Mouse (Mus musculus) hindbrain, embryonic 10.5 days (tissue): ENCODE results near the gene Unc93b1. TPM values are rescaled to one million over a fixed set of nuclear protein-coding genes. Genes with fewer than 3 reads are reported as not detected.

Experiments
- DNase-seq: peaks from one replicate; pipeline ENCODE4 v3.0.0-alpha.2; 2017; ENCODE audit warnings: low spot score
- H3K27ac ChIP-seq: fragments of 300-500 bp; sonication (generic); 2 replicates; pipeline ENCODE4 v1.5.1; 2016; ENCODE audit warnings: mild to moderate bottlenecking, moderate library complexity
- H3K27me3 ChIP-seq: fragments of 300-500 bp; sonication (generic); 2 replicates; pipeline ENCODE4 v1.6.1; 2016; ENCODE audit warnings: mild to moderate bottlenecking; ENCODE audit not compliant: poor library complexity, insufficient read depth, severe bottlenecking
- H3K36me3 ChIP-seq: fragments of 300-500 bp; sonication (generic); 2 replicates; pipeline ENCODE4 v1.6.1; 2016; ENCODE audit warnings: mild to moderate bottlenecking, moderate library complexity
- H3K4me1 ChIP-seq: fragments of 300-500 bp; sonication (generic); replicated peaks from 2 replicates; pipeline ENCODE4 v1.6.1; 2016; ENCODE audit warnings: mild to moderate bottlenecking
- H3K4me3 ChIP-seq: fragments of 300-500 bp; sonication (generic); 2 replicates; pipeline ENCODE4 v1.5.1; 2016; ENCODE audit warnings: mild to moderate bottlenecking, moderate library complexity
- H3K9me3 ChIP-seq: fragments of 300-500 bp; sonication (generic); 2 replicates; pipeline ENCODE4 v1.6.1; 2016; ENCODE audit warnings: mild to moderate bottlenecking, moderate library complexity
- WGBS: fragments of 180-500 bp; shearing (Covaris S2); methylation state at CpG from one replicate; pipeline ENCODE4 v1.1.7; 2016; 5-methylcytosine and 5-hydroxymethylcytosine counted together
- polyA plus RNA-seq: library from polyadenylated mRNA; unstranded; fragments of >200 nt; fragmentation: Nextera tagmentation; extraction: Ambion mirVana; gene quantifications from 2 replicates; pipeline ENCODE4 v1.2.1, GENCODE M21; 2016

The Unc93b1 gene
- polyA plus RNA-seq, 1 experiment from 2014 or later, result 8.8 TPM

DNA sequence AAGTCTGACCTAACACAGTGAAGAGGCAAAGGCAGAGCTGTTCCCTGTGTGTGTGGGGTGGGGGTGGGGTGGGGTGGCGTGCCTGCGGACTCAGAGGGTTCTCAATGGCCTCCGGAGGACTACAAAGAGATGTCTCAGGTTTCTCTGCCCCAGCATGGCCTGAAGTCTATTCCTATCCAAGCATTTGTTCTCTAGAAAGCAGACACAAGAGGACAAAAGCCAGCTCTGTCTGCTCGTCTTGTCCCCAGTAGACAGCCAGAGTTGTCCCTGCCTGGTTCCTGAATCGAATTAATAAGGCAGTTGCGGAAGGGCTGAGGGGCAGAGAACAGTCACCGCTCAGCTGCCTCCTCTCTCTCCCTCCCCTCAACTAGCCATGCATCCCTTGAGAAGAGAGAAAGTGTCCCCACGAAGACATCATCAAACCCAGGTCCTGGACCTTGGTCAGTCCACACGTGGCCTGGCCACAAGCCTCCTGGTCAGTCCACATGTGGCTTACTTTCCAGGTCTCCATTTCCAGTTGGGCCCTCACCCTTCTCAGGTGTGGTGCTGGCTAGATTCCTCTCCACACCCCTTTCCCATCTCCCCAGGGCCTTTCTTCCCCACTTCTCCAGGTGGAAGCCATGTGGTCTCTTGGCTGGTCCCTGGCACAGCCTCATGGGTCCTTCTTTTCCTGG is 48.7 kb downstream of the Unc93b1 start:
- peak; percentile 44 for DNase-seq
- H3K4me3 ChIP-seq, result 0 out of 2 replicates have a peak overlapping the region, but pooled peaks have one; percentile 9
- peak overlapping the region; percentile 86 for H3K27ac ChIP-seq
- no peaks in the 10 kb centered on the region for H3K27me3 ChIP-seq
- H3K9me3 ChIP-seq, result peaks cover 2% of the 10 kb centered on the region
- WGBS, result 23% methylated on average over 9 of the region's 9 CpGs
- H3K4me1 ChIP-seq, result peaks cover 64% of the 10 kb centered on the region
- H3K36me3 ChIP-seq, result no peaks in the 10 kb centered on the region

- Histone ChIP-seq H3K27me3 (no peaks in the 10 kb centered on the region), H3K36me3 (no peaks in the 10 kb centered on the region), H3K4me3 (no peak overlapping the region; the same call in 1 of the 2 replicates), H3K4me1 (peaks cover 56% of the 10 kb centered on the region), H3K27ac (peak overlapping the region; percentile 86), H3K9me3 (peaks cover 5% of the 10 kb centered on the region)
- 16% methylated on average over 8 of the region's 8 CpGs for WGBS
- DNase-seq, result peak; percentile 70
Measured at GRCm38 (mm10) chr19:3985261-3985681, 50.3 kb downstream of the Unc93b1 start.

DNA sequence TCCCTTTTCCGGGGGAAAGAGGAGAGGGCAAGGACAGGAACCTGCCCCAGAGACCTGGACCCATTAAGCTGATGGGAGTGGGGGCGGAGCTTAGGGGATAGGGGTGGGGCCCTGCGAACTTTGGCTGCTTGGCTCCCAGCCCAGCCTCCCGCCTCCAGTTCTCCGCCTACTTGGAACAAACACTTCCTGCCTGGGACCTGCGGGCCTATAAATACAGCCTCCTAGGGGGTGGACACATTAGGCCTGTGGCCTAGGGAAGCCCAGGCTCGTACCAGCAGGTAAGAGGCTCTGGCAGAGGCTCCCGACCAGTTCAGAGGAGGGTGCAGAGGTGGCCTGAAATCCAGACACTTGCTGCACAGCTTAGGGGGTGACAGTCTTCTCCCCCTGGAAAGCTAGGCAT is 51.3 kb downstream of the Unc93b1 start, which contains the start of gene Acy3:
Gene Acy3, plus strand, starts transcription at position 237 of the 400 bp plus-strand sequence.
- no peaks in the 10 kb centered on the region for H3K36me3 ChIP-seq
- H3K27me3 ChIP-seq, result no peaks in the 10 kb centered on the region
- no peak within 1 kb of the TSS for H3K4me3 ChIP-seq
- peak within 1 kb of the TSS; percentile 86 for H3K27ac ChIP-seq
- WGBS, result 22% methylated on average over 8 of the region's 8 CpGs
- H3K9me3 ChIP-seq, result peaks cover 5% of the 10 kb centered on the region
- peak; percentile 44 for DNase-seq
- peaks cover 58% of the 10 kb centered on the region for H3K4me1 ChIP-seq

- peaks cover 5% of the 10 kb centered on the region for H3K9me3 ChIP-seq
- H3K36me3 ChIP-seq, result no peaks in the 10 kb centered on the region
- DNase-seq, result no peak
- WGBS, result 90% methylated on average over 14 of the region's 14 CpGs
- H3K4me3 ChIP-seq, result no peak overlapping the region
- H3K27me3 ChIP-seq, result 0 out of 2 replicates have a peak, but pooled peaks cover 4% of the 10 kb centered on the region
- H3K27ac ChIP-seq, result no peak overlapping the region; the same call in 1 of the 2 replicates
- peaks cover 66% of the 10 kb centered on the region for H3K4me1 ChIP-seq
Measured at GRCm38 (mm10) chr19:3988066-3988465, 53.1 kb downstream of the Unc93b1 start.

DNA sequence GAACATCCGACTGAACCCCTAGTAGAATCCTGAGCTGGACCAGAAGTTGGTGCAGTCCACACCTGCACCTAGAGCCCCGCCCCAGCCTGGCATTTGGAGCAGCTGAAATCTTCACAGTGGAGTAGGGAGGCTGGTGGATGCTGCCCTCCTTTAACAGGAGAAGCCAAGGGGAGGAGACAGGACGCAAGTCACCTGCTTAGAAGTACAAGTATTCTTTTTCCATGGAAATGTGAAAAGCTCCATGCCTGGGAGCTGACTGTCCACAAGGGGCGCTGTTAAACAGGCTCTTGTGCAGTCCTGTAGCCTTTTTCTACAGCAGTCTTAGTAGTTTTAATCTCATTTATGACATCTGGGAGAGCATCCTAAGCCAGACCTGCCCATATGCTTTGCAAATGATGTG is 53.8 kb downstream of the Unc93b1 start:
- DNase-seq, result no peak
- Histone ChIP-seq H3K9me3 (peaks cover 5% of the 10 kb centered on the region), H3K27me3 (0 out of 2 replicates have a peak, but pooled peaks cover 4% of the 10 kb centered on the region), H3K36me3 (no peaks in the 10 kb centered on the region), H3K4me1 (peaks cover 60% of the 10 kb centered on the region), H3K4me3 (no peak overlapping the region), H3K27ac (no peak overlapping the region)
- WGBS, result 76% methylated on average over 4 of the region's 4 CpGs

- H3K27me3 ChIP-seq, result 0 out of 2 replicates have a peak, but pooled peaks cover 4% of the 10 kb centered on the region
- peak overlapping the region; percentile 51; the same call in 1 of the 2 replicates for H3K27ac ChIP-seq
- H3K4me1 ChIP-seq, result peaks cover 41% of the 10 kb centered on the region
- no peak overlapping the region for H3K4me3 ChIP-seq
- H3K36me3 ChIP-seq, result no peaks in the 10 kb centered on the region
- 52% methylated on average over 6 of the region's 6 CpGs for WGBS
- DNase-seq, result no peak
- H3K9me3 ChIP-seq, result peaks cover 5% of the 10 kb centered on the region
Measured at GRCm38 (mm10) chr19:3990804-3991203, 55.8 kb downstream of the Unc93b1 start.

- Histone ChIP-seq H3K36me3 (no peaks in the 10 kb centered on the region), H3K27ac (peak overlapping the region; percentile 45; the same call in 1 of the 2 replicates), H3K27me3 (0 out of 2 replicates have a peak, but pooled peaks cover 4% of the 10 kb centered on the region), H3K9me3 (peaks cover 5% of the 10 kb centered on the region), H3K4me3 (no peak overlapping the region), H3K4me1 (peaks cover 38% of the 10 kb centered on the region)
- 92% methylated on average over 3 of the region's 3 CpGs for WGBS
- DNase-seq, result no peak
Measured at GRCm38 (mm10) chr19:3991562-3991961, 56.6 kb downstream of the Unc93b1 start.

GRCm38 (mm10) chr19:3991966-3992365 is 57.0 kb downstream of the Unc93b1 start:
- H3K36me3 ChIP-seq, result no peaks in the 10 kb centered on the region
- WGBS, result 80% methylated on average over 3 of the region's 3 CpGs
- DNase-seq, result no peak

DNA sequence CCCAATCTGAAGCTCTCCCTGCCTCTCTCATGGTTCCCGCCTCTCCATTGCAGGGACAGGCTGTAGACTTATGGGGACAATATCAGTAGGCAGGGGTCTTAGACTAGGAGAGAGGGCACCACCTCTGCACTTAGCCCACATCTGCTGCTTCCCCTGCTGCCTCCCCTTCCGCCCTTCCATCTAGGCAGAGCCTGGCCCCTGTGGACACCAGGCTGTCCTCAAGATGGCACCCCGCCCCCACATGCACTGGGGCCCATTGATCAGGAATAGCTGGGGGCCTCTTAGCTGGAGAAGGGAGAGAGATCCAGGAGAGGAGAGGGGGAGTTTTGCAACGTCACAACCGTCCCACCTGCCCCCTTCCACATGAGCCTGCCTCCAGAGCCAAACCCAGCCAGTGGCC is 57.4 kb downstream of the Unc93b1 start, which contains the start of gene Tbx10:
Gene Tbx10, plus strand, starts transcription at position 337 of the 400 bp plus-strand sequence.
- peak within 1 kb of the TSS; percentile 45; the same call in 1 of the 2 replicates for H3K27ac ChIP-seq
- peaks cover 5% of the 10 kb centered on the region for H3K9me3 ChIP-seq
- H3K27me3 ChIP-seq, result 0 out of 2 replicates have a peak, but pooled peaks cover 4% of the 10 kb centered on the region
- H3K4me1 ChIP-seq, result peaks cover 31% of the 10 kb centered on the region
- H3K4me3 ChIP-seq, result no peak within 1 kb of the TSS
- no peak for DNase-seq
- H3K36me3 ChIP-seq, result no peaks in the 10 kb centered on the region
- 57% methylated on average over 5 of the region's 5 CpGs for WGBS

More at GRCm38 (mm10) chr19:3991966-3992365, 57.0 kb downstream of the Unc93b1 start:
- Histone ChIP-seq H3K27ac (peak overlapping the region; percentile 45; the same call in 1 of the 2 replicates), H3K27me3 (0 out of 2 replicates have a peak, but pooled peaks cover 4% of the 10 kb centered on the region), H3K4me1 (peaks cover 34% of the 10 kb centered on the region), H3K4me3 (no peak overlapping the region), H3K9me3 (peaks cover 5% of the 10 kb centered on the region)

DNA sequence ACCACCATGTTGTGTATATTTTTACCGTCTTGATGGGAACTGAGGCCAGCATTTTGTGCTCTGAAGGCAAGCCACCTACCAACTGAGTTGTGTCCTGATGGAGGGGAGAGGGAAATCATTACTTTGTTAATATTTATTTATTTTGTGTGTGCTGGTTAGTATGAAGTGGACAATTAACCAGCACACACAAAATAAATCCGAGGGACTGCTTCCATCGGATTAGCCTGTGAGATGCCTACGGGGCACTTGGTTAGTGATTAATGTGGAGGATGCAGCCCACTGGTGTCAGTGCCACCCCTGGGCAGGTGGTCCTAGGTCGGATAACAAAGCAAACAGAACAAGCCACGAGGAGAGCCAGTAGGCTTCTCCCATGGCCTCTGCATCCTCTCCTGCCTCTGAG is 59.9 kb downstream of the Unc93b1 start:
- H3K36me3 ChIP-seq, result no peaks in the 10 kb centered on the region
- peaks cover 43% of the 10 kb centered on the region for H3K4me1 ChIP-seq
- no peaks in the 10 kb centered on the region for H3K9me3 ChIP-seq
- no peak overlapping the region for H3K27ac ChIP-seq
- DNase-seq, result no peak
- 70% methylated on average over 6 of the region's 6 CpGs for WGBS
- H3K4me3 ChIP-seq, result no peak overlapping the region
- peaks cover 10% of the 10 kb centered on the region; the same call in 1 of the 2 replicates for H3K27me3 ChIP-seq

- no peak for DNase-seq
- H3K27me3 ChIP-seq, result peaks cover 10% of the 10 kb centered on the region; the same call in 1 of the 2 replicates
- WGBS, result 90% methylated on average over 3 of the region's 3 CpGs
Measured at GRCm38 (mm10) chr19:3995505-3995904, 60.5 kb downstream of the Unc93b1 start.

GRCm38 (mm10) chr19:3996106-3996505 is 61.1 kb downstream of the Unc93b1 start:
- Histone ChIP-seq H3K27ac (0 out of 2 replicates have a peak overlapping the region, but pooled peaks have one; percentile 12), H3K27me3 (peaks cover 10% of the 10 kb centered on the region; the same call in 1 of the 2 replicates), H3K9me3 (no peaks in the 10 kb centered on the region), H3K4me1 (peaks cover 45% of the 10 kb centered on the region), H3K4me3 (no peak overlapping the region), H3K36me3 (no peaks in the 10 kb centered on the region)
- DNase-seq, result no peak
- WGBS, result 75% methylated on average over 7 of the region's 7 CpGs

More at GRCm38 (mm10) chr19:3995505-3995904, 60.5 kb downstream of the Unc93b1 start:
- no peak overlapping the region for H3K4me3 ChIP-seq
- 0 out of 2 replicates have a peak overlapping the region, but pooled peaks have one; percentile 12 for H3K27ac ChIP-seq
- H3K9me3 ChIP-seq, result no peaks in the 10 kb centered on the region
- no peaks in the 10 kb centered on the region for H3K36me3 ChIP-seq
- H3K4me1 ChIP-seq, result peaks cover 45% of the 10 kb centered on the region

DNA sequence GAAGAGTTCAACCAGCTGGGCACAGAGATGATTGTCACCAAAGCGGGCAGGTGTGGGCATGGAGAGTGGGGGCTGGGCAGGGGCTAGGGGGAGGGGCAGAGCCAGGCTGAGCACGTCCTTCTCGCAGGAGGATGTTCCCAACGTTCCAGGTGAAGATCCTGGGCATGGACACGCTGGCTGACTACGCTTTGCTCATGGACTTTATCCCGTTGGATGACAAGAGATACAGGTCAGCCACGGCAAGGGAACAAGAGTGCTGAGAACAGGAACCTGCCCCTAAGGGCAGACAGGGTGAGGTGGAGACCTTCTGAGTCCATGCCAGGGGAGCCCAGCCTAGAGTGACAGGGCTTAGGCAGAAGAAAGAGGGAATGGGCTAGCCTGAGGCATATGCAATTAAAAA is 61.8 kb downstream of the Unc93b1 start:
- Histone ChIP-seq H3K27me3 (peaks cover 10% of the 10 kb centered on the region; the same call in 1 of the 2 replicates), H3K4me3 (no peak overlapping the region), H3K9me3 (no peaks in the 10 kb centered on the region), H3K4me1 (peaks cover 49% of the 10 kb centered on the region), H3K27ac (no peak overlapping the region), H3K36me3 (no peaks in the 10 kb centered on the region)
- 82% methylated on average over 8 of the region's 8 CpGs for WGBS
- DNase-seq, result no peak
